Mouse (Mus musculus) hematopoietic stem cell, adult 5-6 weeks (primary cell): ENCODE measurements around the gene Ptgis. TPM values are rescaled to one million over a fixed set of nuclear protein-coding genes. Genes with fewer than 3 reads are reported as not detected.
A peak's percentile ranks its signal among the peaks of the same experiment; 100 is the strongest.

Source experiments
- ATAC-seq, 2 experiments: fragments of 125-278 bp in 1 of 2; replicated peaks in 1 of 2; 2 replicates each; pipeline ENCODE4 v1.8.0; 2016 to 2017; ENCODE audit warnings: inconsistent platforms in 2 of 2, mild to moderate bottlenecking in 2 of 2, moderate number of reproducible peaks in 2 of 2, low read depth in 1 of 2, moderate TSS enrichment in 1 of 2; ENCODE audit not compliant: low FRiP score in 2 of 2, poor library complexity in 2 of 2, severe bottlenecking in 2 of 2, insufficient read depth in 1 of 2, low TSS enrichment in 1 of 2
- total RNA-seq: library from RNA; stranded (forward); fragments of 172-1452, 232-1000 nt; gene quantifications from 2 replicates; pipeline ENCODE4 v1.2.3, GENCODE M21; 2017

Ptgis gene
- total RNA-seq, 1 experiment from 2014 or later: not detected

DNA sequence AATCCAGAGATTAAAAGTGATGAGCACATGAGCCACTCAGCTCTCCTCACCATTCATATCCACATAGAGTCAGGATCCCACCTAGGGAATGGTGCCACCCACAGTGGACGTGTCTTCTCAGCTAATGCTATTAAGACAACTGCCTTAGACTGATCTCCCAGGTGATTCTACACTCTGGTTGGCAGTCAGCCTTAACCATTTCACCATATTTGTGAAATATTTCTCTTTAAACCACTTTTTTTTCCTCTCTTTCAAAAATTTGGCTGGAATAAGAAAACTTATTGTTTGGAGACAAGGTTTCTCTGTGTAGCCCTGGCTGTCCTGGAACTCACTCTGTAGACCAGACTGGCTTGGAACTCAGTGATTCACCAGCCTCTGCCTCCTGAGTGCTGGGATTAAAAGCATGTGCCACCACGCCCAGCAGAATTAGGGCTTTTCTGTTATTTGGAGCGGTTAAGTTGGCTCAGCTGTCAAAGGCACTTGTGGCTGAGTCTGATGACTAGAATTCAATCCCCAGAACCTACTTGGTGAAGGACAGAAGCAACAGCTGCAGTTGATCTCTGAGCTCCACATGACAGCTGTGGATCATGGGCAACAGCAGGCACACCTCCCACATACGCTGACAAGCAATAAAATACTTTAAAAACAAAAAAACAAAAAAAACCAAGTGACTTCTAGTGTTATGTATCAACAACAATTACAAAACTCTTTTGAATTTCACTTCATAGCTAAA lies 3.6 kb upstream of the Ptgis start:
- no peak for ATAC-seq

DNA sequence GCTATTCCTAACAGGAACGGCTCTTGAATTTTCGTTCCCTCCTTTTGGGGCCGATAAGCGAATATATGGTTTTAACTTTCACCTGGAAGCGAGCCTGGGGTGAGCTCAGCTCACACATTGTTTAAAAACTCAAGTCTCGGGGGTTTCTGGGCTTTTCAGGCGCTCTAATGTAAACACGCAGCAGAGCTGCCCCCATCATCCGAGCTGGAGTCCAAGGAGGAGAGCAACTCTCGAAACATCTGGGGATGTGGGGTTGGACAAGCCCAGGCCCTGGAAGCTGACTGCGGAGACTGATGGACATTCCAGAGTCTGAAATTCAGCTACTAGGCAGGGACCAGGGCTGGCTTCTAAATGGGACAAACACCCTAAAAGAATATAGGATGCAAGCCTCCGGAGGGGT lies 1.1 kb downstream of the Ptgis start:
- no peak for ATAC-seq

DNA sequence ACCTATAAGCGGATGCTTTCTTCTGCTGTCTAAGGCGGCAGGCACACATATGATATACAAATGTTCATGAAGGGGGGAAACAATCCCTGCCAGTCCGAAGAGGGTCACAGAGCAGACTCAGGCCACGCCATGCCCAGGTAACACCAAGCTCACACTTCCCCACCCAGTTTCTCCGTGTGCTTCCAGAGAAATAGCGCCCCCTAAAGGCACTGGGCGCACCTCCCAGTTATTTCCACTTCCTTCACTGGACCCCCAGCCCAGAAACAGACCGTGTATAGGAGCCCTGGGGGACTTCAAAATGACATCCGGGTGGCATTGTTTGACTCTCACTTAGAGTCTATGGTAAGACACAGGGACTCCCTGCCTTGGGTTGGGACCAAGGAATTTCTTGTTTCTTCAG lies 3.2 kb downstream of the Ptgis start:
- ATAC-seq: no peak

DNA sequence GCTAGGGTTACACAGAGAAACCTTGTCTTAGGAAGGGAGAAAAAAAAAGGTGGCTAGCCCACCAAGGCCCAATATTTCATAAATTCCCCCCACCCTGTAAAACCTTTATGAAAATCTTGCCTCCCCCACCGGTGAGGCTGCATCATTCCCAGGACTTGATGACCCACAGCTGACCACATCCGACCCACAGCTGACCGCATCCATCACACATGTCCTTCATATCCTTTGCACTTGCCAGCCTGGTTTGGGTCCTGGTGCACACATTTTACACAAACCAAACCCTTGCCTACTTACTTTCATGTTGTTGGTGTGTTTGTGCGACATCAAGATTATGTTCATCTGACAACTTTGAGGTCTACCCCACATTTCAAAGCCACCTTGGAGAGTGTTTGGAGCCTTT lies 4.2 kb downstream of the Ptgis start:
- ATAC-seq: no peak

DNA sequence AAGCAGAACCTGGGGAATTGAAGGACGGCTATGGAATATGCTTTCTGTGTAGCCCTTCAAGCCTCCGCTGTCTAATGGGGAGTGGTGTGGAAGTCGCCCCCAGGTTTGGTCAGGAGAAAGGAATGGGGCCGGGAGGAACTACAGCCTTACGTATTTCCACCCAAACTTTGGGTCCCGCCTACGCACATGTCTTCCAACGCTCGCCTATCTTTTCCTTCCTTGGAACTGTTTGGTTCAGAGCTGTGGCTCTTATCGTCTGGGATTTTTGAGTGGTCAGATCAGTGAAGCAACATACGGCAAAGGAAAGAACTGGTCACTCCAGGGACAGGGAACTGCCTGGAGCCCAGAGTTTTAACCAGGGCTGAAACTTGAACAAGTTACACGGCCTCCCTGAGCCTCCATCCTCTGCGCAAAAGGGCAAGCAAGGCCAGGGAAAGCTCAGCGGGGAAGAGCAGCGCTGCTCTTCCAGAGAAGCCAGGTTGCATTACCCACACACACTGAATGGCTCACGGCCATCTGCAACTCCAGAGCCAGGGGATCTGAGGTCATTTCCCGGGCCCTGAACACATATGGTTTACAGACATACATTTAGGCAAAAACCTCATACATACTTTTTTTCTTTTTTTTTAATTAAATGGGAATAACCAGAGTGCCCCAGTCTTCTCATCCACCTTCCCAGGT lies 4.9 kb downstream of the Ptgis start:
- no peak for ATAC-seq

DNA sequence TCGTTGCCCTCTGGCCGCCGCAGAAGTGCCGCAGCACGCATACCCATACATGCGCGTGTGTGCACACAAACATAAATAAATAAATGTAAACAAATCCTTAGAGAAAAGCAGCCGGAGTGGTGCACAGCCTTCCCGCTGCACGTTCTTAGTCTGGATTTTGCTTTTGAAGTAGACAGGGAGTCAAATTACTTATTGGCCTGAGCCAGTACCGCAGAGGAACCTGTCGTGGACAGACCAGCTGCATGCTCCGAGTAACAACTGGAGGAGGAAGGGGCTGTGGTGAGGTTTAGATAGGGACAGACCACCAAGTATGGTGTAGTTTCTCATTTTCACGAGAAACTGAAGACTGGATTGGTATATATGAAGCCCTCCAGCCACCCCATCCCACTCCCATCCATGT lies 6.6 kb downstream of the Ptgis start:
- no peak for ATAC-seq

DNA sequence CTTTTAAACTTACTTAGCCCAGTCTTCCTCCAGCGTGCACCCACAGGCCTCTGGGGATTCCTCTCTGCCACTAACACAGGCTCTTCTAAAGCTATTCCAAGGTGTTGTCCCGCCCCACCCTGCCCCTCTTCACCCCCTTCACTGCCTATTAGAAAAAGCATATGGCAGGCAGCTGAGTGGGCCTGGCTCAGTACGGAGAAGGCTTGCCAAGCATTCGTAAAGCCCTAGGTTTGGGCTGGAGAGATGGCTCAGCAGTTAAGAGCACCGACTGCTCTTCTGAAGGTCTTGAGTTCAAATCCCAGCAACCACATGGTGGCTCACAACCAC lies 7.4 kb downstream of the Ptgis start:
- no peak for ATAC-seq

DNA sequence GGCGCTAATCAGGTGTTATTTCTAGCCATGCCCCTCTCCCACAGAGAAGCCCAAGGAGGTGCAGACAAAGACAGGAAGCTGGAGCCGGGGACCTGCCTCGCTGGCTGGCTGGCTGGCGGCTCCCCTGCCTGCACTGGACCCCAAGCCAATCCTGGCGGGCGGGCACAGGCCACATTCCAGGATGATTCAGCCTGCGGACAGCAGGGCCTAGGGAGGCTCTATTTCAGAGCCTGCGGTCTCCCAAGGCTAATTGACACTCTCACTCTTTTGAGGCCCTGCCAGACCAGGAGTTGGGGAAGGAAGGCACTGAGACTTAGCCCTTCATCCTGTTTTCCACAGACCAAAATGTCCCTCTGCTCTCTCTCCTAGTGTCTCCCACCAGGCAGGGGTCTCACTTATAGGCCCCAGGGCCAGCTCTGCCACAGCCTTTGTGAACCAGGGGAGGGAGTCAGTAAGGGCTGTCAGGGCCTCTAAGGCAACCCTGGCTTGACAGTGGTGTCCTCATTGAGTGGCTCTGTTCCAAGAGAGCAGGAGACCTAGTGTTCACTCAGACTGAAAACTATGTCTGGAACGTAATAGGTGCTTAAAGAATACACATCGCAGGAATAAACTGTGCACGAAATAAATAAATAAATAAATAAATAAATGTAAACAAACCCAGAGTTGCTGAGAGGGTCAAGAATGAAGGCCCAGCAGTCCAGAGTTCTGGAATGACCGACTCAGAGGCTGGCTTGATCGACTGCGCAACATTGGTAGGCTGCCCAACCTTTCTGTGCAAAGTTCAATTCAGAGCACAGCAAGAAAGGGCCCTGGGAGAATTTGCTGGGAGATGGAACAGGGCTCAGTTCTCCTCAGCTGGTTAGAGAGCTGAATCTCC lies 8.0 kb downstream of the Ptgis start:
- ATAC-seq: no peak

DNA sequence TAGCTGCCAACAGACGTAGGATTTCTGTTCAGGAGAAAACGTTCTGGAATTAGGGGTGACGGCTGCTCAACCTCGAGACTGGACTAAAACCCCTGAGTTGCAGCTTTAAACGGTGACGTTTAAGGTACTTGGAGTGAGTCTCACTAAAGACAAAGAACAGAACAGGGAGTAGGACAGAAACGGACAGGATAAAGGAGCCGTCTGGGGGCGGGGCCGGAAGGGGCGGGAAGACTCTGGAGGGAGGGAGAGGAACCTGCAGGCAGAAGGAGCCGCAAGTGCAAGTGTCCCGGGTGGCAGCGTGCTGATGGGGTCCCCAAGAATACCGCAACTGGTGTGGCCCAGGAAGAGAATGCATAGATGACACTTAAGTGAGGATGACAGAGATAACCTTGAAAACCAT lies 9.8 kb downstream of the Ptgis start:
- no peak for ATAC-seq

DNA sequence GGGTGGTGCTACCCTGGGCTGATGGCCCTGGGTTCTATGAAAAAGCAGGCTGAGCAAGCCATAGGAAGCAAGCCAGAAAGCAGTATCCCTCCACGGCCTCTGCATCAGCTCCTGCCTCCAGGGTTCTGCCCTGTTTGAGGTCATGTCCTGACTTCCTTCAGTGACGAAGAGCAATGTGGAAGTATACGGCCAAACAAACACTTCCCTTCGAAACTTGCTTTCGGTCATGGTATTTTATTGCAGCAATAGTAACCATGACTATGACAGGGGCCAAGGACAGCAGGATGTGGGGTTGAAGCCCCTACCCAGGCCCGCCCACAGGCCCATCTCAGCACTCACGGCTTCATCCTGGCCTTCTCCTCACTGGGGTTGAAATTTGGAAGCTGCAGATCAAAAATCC lies 15.5 kb downstream of the Ptgis start:
- no peak for ATAC-seq

DNA sequence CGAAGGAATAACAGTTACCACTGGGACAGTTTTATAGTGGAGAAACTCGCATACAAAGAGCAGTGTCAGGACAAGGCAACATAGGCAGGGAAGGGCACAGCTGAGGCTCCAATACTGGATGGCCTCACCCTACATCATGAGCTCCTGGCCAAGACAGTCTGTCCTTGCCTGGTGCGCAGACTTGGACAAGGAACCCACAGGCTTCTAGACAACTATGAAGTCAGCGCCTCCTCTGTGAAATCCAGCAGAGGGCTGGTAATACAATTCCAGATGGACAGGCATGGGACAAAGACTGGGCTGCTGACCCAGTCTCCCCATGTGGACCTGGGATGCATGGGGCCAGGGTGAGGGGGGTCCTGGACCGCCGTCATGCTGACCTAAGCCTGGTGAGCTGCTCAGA lies 16.2 kb downstream of the Ptgis start:
- ATAC-seq: no peak

DNA sequence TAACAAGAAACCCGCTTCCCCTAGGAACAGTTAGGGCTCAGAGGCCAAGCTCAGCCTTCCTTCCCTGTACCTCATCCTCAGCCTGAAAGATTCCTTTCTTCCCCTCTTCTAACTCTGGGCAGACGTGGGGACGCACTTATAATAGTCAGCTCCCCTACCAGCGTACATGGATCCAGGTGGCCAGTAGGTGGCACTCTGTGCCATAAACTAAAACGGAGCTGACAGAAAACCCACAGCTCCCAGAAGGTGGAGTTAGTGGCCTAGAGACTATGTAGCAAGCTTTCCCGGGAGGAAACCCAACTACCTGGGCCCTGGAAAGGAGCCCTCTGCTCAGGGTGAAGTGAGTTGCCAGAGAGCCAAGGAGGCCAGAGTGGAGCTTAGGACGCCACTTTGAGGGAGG lies 18.3 kb downstream of the Ptgis start:
- ATAC-seq: peak; percentile 74 to 82

DNA sequence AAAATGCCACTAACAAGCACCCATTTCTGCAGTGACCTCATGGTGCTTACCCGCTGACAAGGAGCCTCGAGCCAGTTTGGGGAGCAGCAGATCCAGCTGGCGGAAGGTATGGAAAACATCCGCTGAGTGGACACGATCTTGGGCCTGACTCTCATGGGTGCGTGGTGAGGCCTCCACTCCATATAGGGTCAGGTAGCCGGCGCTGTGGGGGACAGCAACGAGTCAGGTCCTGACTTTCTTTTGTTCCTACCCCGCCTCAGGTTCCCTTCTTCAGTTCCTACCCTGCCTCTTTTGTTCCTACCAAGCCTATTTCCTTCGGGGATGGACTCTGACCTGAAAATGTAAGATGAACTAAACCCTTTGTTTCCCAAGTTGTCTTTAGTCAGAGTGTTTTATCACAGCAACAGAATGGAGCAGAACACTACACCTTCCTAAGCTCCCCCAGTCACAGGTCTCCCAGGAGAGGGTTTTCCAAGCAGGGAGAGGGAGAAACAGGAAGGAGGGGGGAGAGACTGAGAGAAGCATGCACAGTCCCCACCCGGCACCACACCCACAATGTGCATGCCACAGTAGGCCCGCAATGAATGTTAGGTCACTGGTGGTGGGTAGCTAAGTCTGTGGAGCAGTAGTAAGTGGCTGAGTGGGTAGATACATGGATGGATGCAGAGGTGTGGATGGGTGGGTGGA lies 19.1 kb downstream of the Ptgis start:
- no peak for ATAC-seq

DNA sequence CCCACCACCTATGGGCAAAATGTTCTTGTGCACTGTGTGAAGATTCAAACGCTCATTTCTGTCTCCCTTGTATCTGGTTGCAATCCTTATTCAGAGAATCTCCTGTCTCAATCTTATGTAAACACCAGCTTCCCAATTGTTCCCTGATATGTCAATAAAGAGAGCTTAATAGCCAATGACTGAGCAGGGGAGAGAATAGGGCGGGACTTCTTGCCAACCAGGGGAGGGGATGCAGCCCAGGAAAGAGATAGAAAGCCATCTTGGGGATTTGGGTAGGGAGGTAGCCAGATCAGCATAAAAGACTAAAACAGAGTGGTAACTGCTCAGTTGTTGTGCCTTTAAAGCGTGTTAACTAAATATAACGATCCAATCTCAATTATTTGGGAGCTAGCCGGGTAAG lies 19.7 kb downstream of the Ptgis start:
- no peak for ATAC-seq

DNA sequence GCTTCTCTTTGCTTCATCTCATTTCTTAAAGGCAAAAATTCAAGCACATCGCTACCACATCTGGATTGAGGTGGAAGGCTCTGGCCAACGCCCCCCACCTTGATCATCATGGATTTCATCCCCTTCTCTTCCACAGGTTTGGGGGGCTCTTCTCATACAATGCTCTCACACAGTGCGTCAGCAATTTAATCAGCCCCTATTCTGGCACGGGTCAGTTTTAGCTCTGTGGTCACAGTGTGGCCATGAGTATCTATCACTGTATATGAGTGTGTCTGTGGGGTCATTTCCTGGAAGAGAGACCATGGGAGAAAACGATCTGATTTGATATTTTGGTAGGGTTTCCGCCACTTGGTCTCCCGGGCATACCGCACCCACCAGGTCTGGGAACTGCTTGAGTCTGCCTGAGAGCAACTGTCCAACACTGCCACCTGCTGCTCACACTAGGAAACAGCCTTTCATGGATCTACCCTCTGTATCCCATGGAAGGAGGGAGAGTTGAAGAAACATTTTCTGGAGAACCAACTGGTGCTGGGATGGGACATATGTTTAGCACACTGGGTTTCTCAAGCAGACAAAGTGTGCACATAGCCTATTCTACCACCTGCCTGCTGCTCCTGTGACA lies 21.1 kb downstream of the Ptgis start:
- peak; percentile 61 to 85 for ATAC-seq

DNA sequence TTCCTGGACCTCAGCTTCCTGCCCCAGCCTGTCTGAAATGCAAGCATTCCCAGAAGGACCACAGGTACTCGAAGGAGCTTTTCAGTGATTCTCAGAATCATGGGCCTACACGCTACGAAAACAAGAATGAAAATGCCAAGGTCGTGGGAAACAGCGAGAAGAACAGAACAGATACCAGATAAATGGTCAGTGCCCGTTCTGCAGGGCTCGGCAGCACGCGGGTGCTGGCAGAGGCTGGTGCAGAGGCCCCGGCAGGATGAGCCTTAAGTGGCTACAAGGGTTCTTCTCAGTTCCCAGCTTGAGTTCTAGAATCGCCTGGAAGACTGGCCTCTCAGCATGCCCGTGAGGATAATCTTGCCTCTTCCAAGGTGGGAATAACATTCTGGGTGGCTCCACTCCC lies 26.7 kb downstream of the Ptgis start:
- ATAC-seq: no peak

DNA sequence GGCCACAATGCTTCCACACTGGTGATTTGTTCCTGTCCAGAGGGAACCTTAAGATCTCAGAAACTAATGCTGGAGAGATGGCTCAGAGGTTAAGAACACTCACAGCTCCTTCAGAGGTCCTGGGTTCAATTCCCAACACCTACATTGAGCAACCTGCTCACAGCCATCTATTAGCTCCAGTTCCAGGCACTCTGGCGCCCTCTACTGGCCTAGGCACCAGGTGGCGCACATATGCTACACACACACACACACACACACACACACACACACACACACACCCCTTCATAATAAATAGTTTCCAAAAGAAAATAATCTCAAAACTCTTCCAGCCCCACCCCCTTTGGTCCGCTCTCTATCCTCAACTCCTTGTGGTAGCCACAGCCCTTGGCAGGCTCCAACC lies 27.3 kb downstream of the Ptgis start:
- no peak for ATAC-seq
